Mouse (Mus musculus): ENCODE results near the gene Mfsd12. TPM values are rescaled to one million over a fixed set of nuclear protein-coding genes. Genes with fewer than 3 reads are reported as not detected.
A peak's percentile ranks its signal among the peaks of the same experiment; 100 is the strongest.

Mfsd12 gene
- polyA plus RNA-seq, 1 experiment: 21.7 TPM

DNA sequence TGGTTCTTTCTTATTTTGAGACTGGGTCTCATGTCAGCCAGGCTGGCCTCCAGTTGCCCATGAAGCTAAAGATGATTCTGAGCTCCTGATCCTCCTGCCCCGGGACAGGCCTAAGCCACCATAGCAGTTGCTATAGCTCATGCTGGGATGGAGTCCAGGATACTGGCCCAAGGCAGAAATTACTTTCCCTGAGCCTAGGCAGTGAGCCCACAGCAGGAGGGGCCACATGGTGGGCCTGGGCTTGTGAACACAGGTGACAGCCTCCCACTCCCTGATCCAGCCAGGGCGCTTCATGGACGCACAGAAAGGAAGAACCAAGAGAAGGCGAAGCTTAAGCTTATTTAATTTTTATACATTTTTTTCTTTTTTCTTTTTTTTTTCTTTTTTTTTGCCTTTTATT, 38.6 kb downstream of the Mfsd12 start:
- Histone ChIP-seq H3ac (ENCODE audit: control insufficient read depth, insufficient read length) (no peak overlapping the region), H3K79me2 (ENCODE audit: control insufficient read depth, insufficient read depth) (no peaks in the 10 kb centered on the region), H3K4me2 (ENCODE audit: low read depth) (no peak overlapping the region), H3K4me3 (no peak overlapping the region), H3K27me3 (ENCODE audit: control insufficient read depth, insufficient read depth, insufficient read length) (no peaks in the 10 kb centered on the region), H3K36me3 (ENCODE audit: control insufficient read depth, insufficient read depth) (peaks cover 10% of the 10 kb centered on the region)
- no peak for TF ChIP-seq MYOG (IDR thresholded peaks at IDR 0.05; ENCODE audit: control insufficient read depth in 1 of 3, insufficient read depth in 1 of 3, insufficient read length in 2 of 3, low read depth in 2 of 3)
- no peak for TF ChIP-seq POLR2AphosphoS2 (IDR thresholded peaks at IDR 0.05; ENCODE audit: insufficient read length, low read depth)
- no peak for TF ChIP-seq MAX (IDR thresholded peaks at IDR 0.05; ENCODE audit: low read depth)
- no peak for TF ChIP-seq TCF12 (IDR thresholded peaks at IDR 0.05; ENCODE audit: insufficient read depth, poor library complexity, severe bottlenecking)
- TF ChIP-seq SRF (IDR thresholded peaks at IDR 0.05; ENCODE audit: control insufficient read depth, insufficient read length, low read depth): no peak
- TF ChIP-seq REST (IDR thresholded peaks at IDR 0.05; ENCODE audit: insufficient read depth, insufficient read length): no peak
- TF ChIP-seq CEBPB (IDR thresholded peaks at IDR 0.05; ENCODE audit: insufficient read depth, poor library complexity, severe bottlenecking): no peak

DNA sequence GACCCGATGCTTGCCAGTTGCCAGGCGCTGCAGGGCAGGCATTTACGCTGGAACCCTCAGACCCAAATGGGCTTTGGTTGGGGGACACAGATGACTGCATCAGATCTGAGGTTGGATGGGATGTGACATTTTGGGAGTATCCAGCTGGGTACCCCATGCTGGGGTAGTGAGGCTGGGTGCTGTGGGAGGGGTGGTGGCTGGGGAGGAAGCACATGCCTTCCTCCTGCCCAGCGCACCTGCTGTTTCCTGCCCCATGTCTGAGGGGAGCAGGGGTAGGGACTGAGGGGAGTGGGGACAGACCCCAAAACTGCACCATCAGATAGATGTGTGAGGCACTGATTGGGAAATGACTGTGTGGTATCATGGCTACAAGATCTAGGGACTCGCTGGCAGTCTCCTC, 39.5 kb downstream of the Mfsd12 start:
- Histone ChIP-seq H3K4me2 (ENCODE audit: low read depth) (no peak overlapping the region), H3ac (ENCODE audit: control insufficient read depth, insufficient read length) (no peak overlapping the region), H3K36me3 (ENCODE audit: control insufficient read depth, insufficient read depth) (peaks cover 18% of the 10 kb centered on the region), H3K79me2 (ENCODE audit: control insufficient read depth, insufficient read depth) (no peaks in the 10 kb centered on the region), H3K4me3 (no peak overlapping the region), H3K27me3 (ENCODE audit: control insufficient read depth, insufficient read depth, insufficient read length) (no peaks in the 10 kb centered on the region)
- TF ChIP-seq POLR2AphosphoS2 (IDR thresholded peaks at IDR 0.05; ENCODE audit: insufficient read length, low read depth) (peak; percentile 49), REST (IDR thresholded peaks at IDR 0.05; ENCODE audit: insufficient read depth, insufficient read length) (no peak)

DNA sequence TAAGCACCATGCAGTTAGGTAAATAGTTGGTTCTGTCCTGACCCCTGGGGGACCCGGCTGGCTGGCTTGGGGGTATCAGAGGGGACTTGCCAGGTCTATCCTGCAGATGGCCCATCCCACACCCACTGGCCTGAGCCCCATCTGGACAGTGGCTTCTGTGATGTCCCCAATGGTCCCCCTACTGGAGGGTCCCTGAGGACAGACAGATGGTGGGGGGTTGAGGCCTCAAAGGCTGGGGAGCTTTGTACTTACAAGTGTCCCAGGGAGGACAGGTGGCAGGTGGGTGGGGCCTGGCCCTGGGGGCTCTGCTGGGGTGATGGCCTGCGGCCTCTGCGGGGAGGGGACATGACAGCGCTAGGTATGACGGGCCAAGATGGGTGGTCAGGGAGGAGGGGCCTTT, 42.0 kb downstream of the Mfsd12 start:
- Histone ChIP-seq H3K4me3 (no peak overlapping the region), H3K27me3 (ENCODE audit: control insufficient read depth, insufficient read depth, insufficient read length) (no peaks in the 10 kb centered on the region), H3K4me2 (ENCODE audit: low read depth) (no peak overlapping the region), H3K36me3 (ENCODE audit: control insufficient read depth, insufficient read depth) (peaks cover 26% of the 10 kb centered on the region), H3K79me2 (ENCODE audit: control insufficient read depth, insufficient read depth) (no peaks in the 10 kb centered on the region), H3ac (ENCODE audit: control insufficient read depth, insufficient read length) (no peak overlapping the region)
- TF ChIP-seq POLR2AphosphoS2 (IDR thresholded peaks at IDR 0.05; ENCODE audit: insufficient read length, low read depth) (no peak), REST (IDR thresholded peaks at IDR 0.05; ENCODE audit: insufficient read depth, insufficient read length) (no peak)

DNA sequence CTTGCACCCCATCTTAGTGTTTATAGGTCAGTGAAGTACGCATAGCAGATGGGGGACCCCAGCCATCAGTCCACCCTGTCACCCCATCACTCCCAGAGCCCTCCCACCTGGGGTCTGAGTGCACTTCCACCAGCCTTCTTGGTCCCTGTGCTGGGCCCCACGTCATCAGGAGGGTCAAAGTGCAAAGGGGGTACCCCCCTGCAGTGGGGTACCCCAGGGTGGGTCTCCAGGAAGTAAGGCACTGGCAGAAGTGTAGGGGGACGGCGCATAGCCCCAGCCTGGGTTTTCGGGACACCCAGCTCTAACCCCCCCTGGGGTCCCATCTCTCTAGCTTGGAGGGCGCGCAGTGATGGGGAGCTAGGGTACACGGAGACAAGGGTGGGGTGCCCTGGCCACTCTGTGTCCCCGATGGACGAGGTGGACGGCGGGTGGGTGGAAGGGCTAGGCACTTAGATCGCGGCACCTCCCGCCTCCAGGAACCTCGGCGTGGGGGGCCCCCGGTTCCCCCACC, 42.6 kb downstream of the Mfsd12 start:
- no peak overlapping the region for H3K4me2 ChIP-seq (ENCODE audit: low read depth)
- peaks cover 30% of the 10 kb centered on the region for H3K36me3 ChIP-seq (ENCODE audit: control insufficient read depth, insufficient read depth)
- no peaks in the 10 kb centered on the region for H3K27me3 ChIP-seq (ENCODE audit: control insufficient read depth, insufficient read depth, insufficient read length)
- no peak overlapping the region for H3ac ChIP-seq (ENCODE audit: control insufficient read depth, insufficient read length)
- TF ChIP-seq E2F4 (IDR thresholded peaks at IDR 0.05; ENCODE audit: insufficient read depth) (no peak), MYOG (IDR thresholded peaks at IDR 0.05; ENCODE audit: control insufficient read depth in 1 of 3, insufficient read depth in 1 of 3, insufficient read length in 2 of 3, low read depth in 2 of 3) (no peak), POLR2A (IDR thresholded peaks at IDR 0.05; ENCODE audit: insufficient read length, low read depth) (no peak), TCF3 (IDR thresholded peaks at IDR 0.05; ENCODE audit: insufficient read length, low read depth) (no peak), TCF12 (IDR thresholded peaks at IDR 0.05; ENCODE audit: insufficient read depth, poor library complexity, severe bottlenecking) (no peak), REST (IDR thresholded peaks at IDR 0.05; ENCODE audit: insufficient read depth, insufficient read length) (no peak), MYOD1 (IDR thresholded peaks at IDR 0.05; ENCODE audit: control insufficient read depth in 1 of 3, insufficient read length in 2 of 3, low read depth in 2 of 3) (no peak), POLR2AphosphoS2 (IDR thresholded peaks at IDR 0.05; ENCODE audit: insufficient read length, low read depth) (no peak), SRF (IDR thresholded peaks at IDR 0.05; ENCODE audit: control insufficient read depth, insufficient read length, low read depth) (no peak), USF1 (IDR thresholded peaks at IDR 0.05; ENCODE audit: low read depth) (no peak), MAX (IDR thresholded peaks at IDR 0.05; ENCODE audit: low read depth) (no peak), CEBPB (IDR thresholded peaks at IDR 0.05; ENCODE audit: insufficient read depth, poor library complexity, severe bottlenecking) (no peak)
- no peaks in the 10 kb centered on the region for H3K79me2 ChIP-seq (ENCODE audit: control insufficient read depth, insufficient read depth)
- H3K4me3 ChIP-seq: no peak overlapping the region

DNA sequence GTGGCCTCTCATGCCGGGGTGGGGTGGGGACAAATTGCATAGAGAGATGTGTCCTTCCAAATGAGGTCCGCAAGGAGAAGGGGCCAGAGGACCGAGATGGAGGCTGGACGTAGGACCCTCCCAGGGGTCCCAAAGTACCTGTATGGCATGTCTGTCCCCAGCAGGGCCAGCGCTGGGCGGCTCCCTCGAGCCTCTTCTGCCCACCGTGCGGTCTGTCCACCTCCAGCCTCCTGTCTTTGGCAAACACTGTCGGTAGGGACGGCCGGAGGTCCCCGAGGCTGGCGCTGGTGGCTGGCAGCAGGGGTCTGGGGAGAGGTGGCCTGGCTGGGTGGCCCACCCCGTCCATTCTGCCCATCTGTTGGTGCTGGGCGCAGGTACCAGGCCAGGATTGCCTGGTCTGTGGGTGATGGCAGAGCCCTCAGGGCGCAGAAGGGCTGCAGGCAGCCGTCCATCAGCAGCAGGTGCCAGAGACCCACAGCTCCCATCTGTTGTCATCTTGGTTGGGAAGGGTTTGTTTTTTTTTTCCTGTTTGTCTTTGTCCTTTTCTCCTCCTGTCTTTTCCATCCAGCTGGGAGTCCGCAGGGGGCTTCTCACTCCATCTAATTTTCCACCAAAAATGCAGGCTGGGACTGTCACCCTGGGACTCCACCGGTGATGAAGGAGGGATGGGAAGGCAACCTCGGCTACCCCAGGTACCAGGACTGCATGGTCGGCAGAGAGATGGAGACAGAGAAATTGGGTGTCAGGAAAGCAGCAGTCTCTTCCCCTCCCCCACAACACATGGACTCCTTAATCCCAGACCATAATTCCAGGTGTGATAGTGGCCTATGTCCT, 43.3 kb downstream of the Mfsd12 start:
- Histone ChIP-seq H3K36me3 (ENCODE audit: control insufficient read depth, insufficient read depth) (peaks cover 35% of the 10 kb centered on the region), H3K27me3 (ENCODE audit: control insufficient read depth, insufficient read depth, insufficient read length) (no peaks in the 10 kb centered on the region), H3K4me2 (ENCODE audit: low read depth) (no peak overlapping the region), H3K79me2 (ENCODE audit: control insufficient read depth, insufficient read depth) (no peaks in the 10 kb centered on the region), H3ac (ENCODE audit: control insufficient read depth, insufficient read length) (no peak overlapping the region), H3K4me3 (no peak overlapping the region)
- TF ChIP-seq SRF (IDR thresholded peaks at IDR 0.05; ENCODE audit: control insufficient read depth, insufficient read length, low read depth) (no peak), POLR2AphosphoS2 (IDR thresholded peaks at IDR 0.05; ENCODE audit: insufficient read length, low read depth) (peak; percentile 52), POLR2A (IDR thresholded peaks at IDR 0.05; ENCODE audit: insufficient read length, low read depth) (peak; percentile 9), E2F4 (IDR thresholded peaks at IDR 0.05; ENCODE audit: insufficient read depth) (no peak), REST (IDR thresholded peaks at IDR 0.05; ENCODE audit: insufficient read depth, insufficient read length) (no peak)
